19 mouse cellular contexts compared by ENCODE assay signal in the genomic region with DNA sequence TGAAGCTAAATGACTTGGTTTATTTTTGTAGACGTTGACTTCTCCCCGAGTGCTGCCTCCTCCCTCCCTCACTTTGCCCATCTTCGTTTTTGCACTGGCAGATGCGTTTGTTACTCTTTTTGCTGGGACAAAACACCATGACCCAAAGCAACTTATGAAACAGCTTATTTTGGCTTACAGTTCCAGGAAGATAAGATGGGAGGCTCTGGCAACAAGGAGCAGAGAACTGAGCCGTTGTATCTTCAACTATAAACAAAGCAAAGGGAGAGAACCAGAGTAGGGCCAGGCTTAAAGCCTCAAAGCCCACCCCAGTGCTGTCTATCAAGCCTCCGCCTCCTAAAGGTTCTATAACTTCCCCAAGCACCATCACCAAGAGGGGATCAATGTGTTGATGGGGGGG.
DNase-seq lines count a peak whose midpoint lies in the region; ATAC-seq and TF ChIP-seq lines count a peak whose summit lies in the region.
"Had no signal": no experiment of that assay in that cellular context is flagged by ENCODE, and none has a peak within 500 bp of the region (broad histone marks: within the 10 kb centered on the region; RNA-seq: fewer than 3 reads in every experiment).

No protein-coding gene starts in this region.

- no peak for TF ChIP-seq CTCF in lung, postnatal 0 days (IDR thresholded peaks at IDR 0.05)
- TF ChIP-seq CTCF in lung, adult 2 months (IDR thresholded peaks at IDR 0.05; ENCODE audit: insufficient read depth, low read length) = no peak
- no peak for TF ChIP-seq CTCF in small intestine, adult 2 months (IDR thresholded peaks at IDR 0.05; ENCODE audit: extremely low read depth, insufficient read length, insufficient replicate concordance, low read depth, low read length)
- no peak for TF ChIP-seq CTCF in stomach, postnatal 0 days (IDR thresholded peaks at IDR 0.05; ENCODE audit: low read depth)

- DNase-seq in heart, adult 18-20 months = peak; percentile 28 to 32
- DNase-seq in heart, postnatal 25 days (ENCODE audit: low spot score) = no peak
- DNase-seq in lung, postnatal 0 days (ENCODE audit: low spot score) = peak; percentile 35
- DNase-seq in lung, adult 2 months = no peak
- no peak for DNase-seq in stomach, postnatal 0 days (ENCODE audit: low spot score)
- DNase-seq in kidney, postnatal 4 days = no peak
- no peak for DNase-seq in natural killer cell, adult 2 months (ENCODE audit: low spot score in 2 of 2)
- DNase-seq: adrenal gland, postnatal 14 days; cerebellum, adult 11-12 months; cerebellum, adult 9-10 months; cerebellum, postnatal 25 days; gastrocnemius, postnatal 10 days; heart, postnatal 4 days had no signal

- no peaks in the 10 kb centered on the region for H3K36me3 ChIP-seq in lung, postnatal 0 days (ENCODE audit: insufficient read depth, low read length)
- no peaks in the 10 kb centered on the region for H3K36me3 ChIP-seq in small intestine, adult 2 months (ENCODE audit: control insufficient read depth, insufficient read depth, low read length)
- no peaks in the 10 kb centered on the region for H3K36me3 ChIP-seq in stomach, postnatal 0 days (ENCODE audit: control insufficient read depth, insufficient read depth, low read length)
- H3K36me3 ChIP-seq: embryonic facial prominence, embryonic 13.5 days; forebrain, embryonic 12.5 days; heart, embryonic 13.5 days; hindbrain, embryonic 12.5 days had no signal

- no peak for TF ChIP-seq POLR2A in lung, adult 2 months (IDR thresholded peaks at IDR 0.05; ENCODE audit: borderline replicate concordance, extremely low read depth, low read depth, low read length)
- TF ChIP-seq POLR2A in small intestine, adult 2 months (IDR thresholded peaks at IDR 0.05; ENCODE audit: low read depth, low read length) = no peak

- 0 out of 2 replicates have a peak, but pooled peaks have one; percentile 23 for ATAC-seq in lung, postnatal 0 days
- peak; percentile 45; the same call in 1 of the 2 replicates for ATAC-seq in stomach, postnatal 0 days (ENCODE audit: low FRiP score, low TSS enrichment)
- ATAC-seq: forebrain, embryonic 16.5 days had no signal

- H3K9ac ChIP-seq in lung, postnatal 0 days (replicated peaks; ENCODE audit: low read depth) = no peak overlapping the region
- no peak overlapping the region for H3K9ac ChIP-seq in stomach, postnatal 0 days (ENCODE audit: low read length)
- H3K9ac ChIP-seq: embryonic facial prominence, embryonic 13.5 days; forebrain, embryonic 12.5 days; heart, embryonic 13.5 days; hindbrain, embryonic 12.5 days had no signal

- 37% methylated on average over 6 of the region's 6 CpGs for WGBS in lung, postnatal 0 days
- 56% methylated on average over 6 of the region's 6 CpGs for WGBS in lung, adult 2 months
- 76% methylated on average over 6 of the region's 6 CpGs for WGBS in small intestine, adult 2 months
- WGBS in stomach, postnatal 0 days = 53% methylated on average over 6 of the region's 6 CpGs

- H3K4me3 ChIP-seq in lung, postnatal 0 days (ENCODE audit: low read depth, low read length) = no peak overlapping the region
- H3K4me3 ChIP-seq in lung, adult 2 months (replicated peaks; ENCODE audit: extremely low read depth, low read depth, low read length) = no peak overlapping the region
- H3K4me3 ChIP-seq in small intestine, adult 2 months (ENCODE audit: low read depth, low read length) = no peak overlapping the region
- no peak overlapping the region for H3K4me3 ChIP-seq in stomach, postnatal 0 days (ENCODE audit: low read depth, low read length)
- H3K4me3 ChIP-seq: embryonic facial prominence, embryonic 13.5 days; forebrain, embryonic 12.5 days; heart, embryonic 13.5 days; hindbrain, embryonic 12.5 days had no signal

- H3K27me3 ChIP-seq in lung, postnatal 0 days (replicated peaks; ENCODE audit: insufficient read depth, low read length) = no peaks in the 10 kb centered on the region
- H3K27me3 ChIP-seq in small intestine, adult 2 months (ENCODE audit: control insufficient read depth, insufficient read depth, low read length) = no peaks in the 10 kb centered on the region
- no peaks in the 10 kb centered on the region for H3K27me3 ChIP-seq in stomach, postnatal 0 days (ENCODE audit: control insufficient read depth, insufficient read depth, low read length)
- H3K27me3 ChIP-seq: embryonic facial prominence, embryonic 13.5 days had no signal

- no peak for TF ChIP-seq EP300 in lung, postnatal 0 days (IDR thresholded peaks at IDR 0.05)
- TF ChIP-seq EP300 in stomach, postnatal 0 days (optimal IDR thresholded peaks at IDR 0.05) = no peak

- no peak overlapping the region for H3K4me2 ChIP-seq in lung, postnatal 0 days (replicated peaks; ENCODE audit: low read depth, low read length)
- no peak overlapping the region for H3K4me2 ChIP-seq in stomach, postnatal 0 days (replicated peaks; ENCODE audit: low read depth)
- H3K4me2 ChIP-seq: embryonic facial prominence, embryonic 13.5 days; forebrain, embryonic 12.5 days; heart, embryonic 13.5 days; hindbrain, embryonic 12.5 days had no signal

- no peaks in the 10 kb centered on the region for H3K9me3 ChIP-seq in lung, postnatal 0 days (ENCODE audit: low read length)
- no peaks in the 10 kb centered on the region for H3K9me3 ChIP-seq in stomach, postnatal 0 days (ENCODE audit: control insufficient read depth, low read length)
- H3K9me3 ChIP-seq: embryonic facial prominence, embryonic 13.5 days; forebrain, embryonic 12.5 days; heart, embryonic 13.5 days; hindbrain, embryonic 12.5 days had no signal

- no peak overlapping the region for H3K27ac ChIP-seq in lung, postnatal 0 days (ENCODE audit: low read length)
- 0 out of 2 replicates have a peak overlapping the region, but pooled peaks have one; percentile 12 for H3K27ac ChIP-seq in small intestine, adult 2 months (ENCODE audit: insufficient read depth, low read depth, low read length)
- H3K27ac ChIP-seq in stomach, postnatal 0 days (replicated peaks) = peak overlapping the region; percentile 25; the same call in 1 of the 2 replicates
- H3K27ac ChIP-seq: embryonic facial prominence, embryonic 13.5 days; forebrain, embryonic 12.5 days; heart, embryonic 13.5 days; hindbrain, embryonic 12.5 days had no signal

- intact Hi-C loops in heart, postnatal 25 days (cut with DNase I) = no loop called here

- peaks cover 6% of the 10 kb centered on the region; the same call in 1 of the 2 replicates for H3K4me1 ChIP-seq in lung, postnatal 0 days (ENCODE audit: insufficient read depth, low read depth, low read length)
- no peaks in the 10 kb centered on the region for H3K4me1 ChIP-seq in lung, adult 2 months (ENCODE audit: control insufficient read depth, insufficient read depth, low read length)
- no peaks in the 10 kb centered on the region; the same call in 1 of the 2 replicates for H3K4me1 ChIP-seq in small intestine, adult 2 months (ENCODE audit: control insufficient read depth, insufficient read depth, insufficient read length, low read length)
- H3K4me1 ChIP-seq in stomach, postnatal 0 days (replicated peaks; ENCODE audit: control insufficient read depth, insufficient read depth) = peaks cover 6% of the 10 kb centered on the region; the same call in 1 of the 2 replicates

Comparison
In these comparisons a context has a peak if more than half of its experiments do, and no peak if none do; other contexts are left out.
1. DNase-seq: peak in heart, adult 18-20 months (2 of 2) and lung, postnatal 0 days (single experiment); none in heart, postnatal 25 days (single experiment), lung, adult 2 months (single experiment), stomach, postnatal 0 days (single experiment), kidney, postnatal 4 days (0 of 2) and natural killer cell, adult 2 months (0 of 2).